Mouse (Mus musculus) neural tube, embryonic 12.5 days (tissue): ENCODE results near the gene Csnk1d. TPM values are rescaled to one million over a fixed set of nuclear protein-coding genes. Genes with fewer than 3 reads are reported as not detected.

Experiments
- ATAC-seq: fragments of 200-750 bp; cut with Nextera tagmentation; 2 replicates; pipeline ENCODE4 v1.8.0; 2017; ENCODE audit warnings: low read depth, mild to moderate bottlenecking, moderate TSS enrichment, moderate library complexity; ENCODE audit not compliant: low FRiP score
- H3K27ac ChIP-seq: fragments of 300-500 bp; sonication (generic); 2 replicates; pipeline ENCODE4 v1.5.1; 2016
- H3K27me3 ChIP-seq: fragments of 300-500 bp; sonication (generic); replicated peaks from 2 replicates; pipeline ENCODE4 v1.6.1; 2016; ENCODE audit warnings: mild to moderate bottlenecking
- H3K36me3 ChIP-seq: fragments of 300-500 bp; sonication (generic); 2 replicates; pipeline ENCODE4 v1.6.1; 2016; ENCODE audit warnings: mild to moderate bottlenecking
- H3K4me1 ChIP-seq: fragments of 300-500 bp; sonication (generic); 2 replicates; pipeline ENCODE4 v1.6.1; 2016
- H3K4me2 ChIP-seq: fragments of 300-500 bp; sonication (generic); replicated peaks from 2 replicates; pipeline ENCODE4 v1.6.1; 2016; ENCODE audit warnings: mild to moderate bottlenecking
- H3K4me3 ChIP-seq: fragments of 300-500 bp; sonication (generic); 2 replicates; pipeline ENCODE4 v1.5.1; 2016
- H3K9ac ChIP-seq: fragments of 300-500 bp; sonication (generic); 2 replicates; pipeline ENCODE4 v1.6.1; 2016; ENCODE audit warnings: mild to moderate bottlenecking
- H3K9me3 ChIP-seq: fragments of 300-500 bp; sonication (generic); 2 replicates; pipeline ENCODE4 v1.6.1; 2016; ENCODE audit warnings: mild to moderate bottlenecking
- WGBS: fragments of 180-500 bp; shearing (Covaris S2); methylation state at CpG from one replicate; pipeline ENCODE4 v1.1.7; 2016; 5-methylcytosine and 5-hydroxymethylcytosine counted together
- polyA plus RNA-seq: library from polyadenylated mRNA; unstranded; fragments of >200 nt; fragmentation: Nextera tagmentation; extraction: Ambion mirVana; gene quantifications from 2 replicates; pipeline ENCODE4 v1.2.1, GENCODE M21; 2016

Gene Csnk1d
- polyA plus RNA-seq, 1 experiment from 2014 or later: 157 TPM

- no peaks in the 10 kb centered on the region for H3K36me3 ChIP-seq
- no peak overlapping the region for H3K4me3 ChIP-seq
- ATAC-seq: no peak
- H3K4me2 ChIP-seq: no peak overlapping the region
- 74% methylated on average over 6 of the region's 6 CpGs for WGBS
- H3K27ac ChIP-seq: no peak overlapping the region
- H3K9ac ChIP-seq: no peak overlapping the region
- no peaks in the 10 kb centered on the region for H3K9me3 ChIP-seq
- H3K4me1 ChIP-seq: no peaks in the 10 kb centered on the region
- no peaks in the 10 kb centered on the region for H3K27me3 ChIP-seq
These were observed 15.1 kb upstream of the Csnk1d start for GRCm38 (mm10) chr11:121006184-121006583.

- Histone ChIP-seq H3K4me2 (no peak overlapping the region), H3K36me3 (no peaks in the 10 kb centered on the region), H3K4me1 (no peaks in the 10 kb centered on the region), H3K27ac (no peak overlapping the region), H3K9ac (no peak overlapping the region), H3K4me3 (no peak overlapping the region), H3K27me3 (no peaks in the 10 kb centered on the region), H3K9me3 (no peaks in the 10 kb centered on the region)
- WGBS: 63% methylated on average over 5 of the region's 5 CpGs
- ATAC-seq: no peak
These were observed 13.2 kb upstream of the Csnk1d start for GRCm38 (mm10) chr11:121004281-121004680.

GRCm38 (mm10) chr11:121001966-121002365 is 10.8 kb upstream of the Csnk1d start:
- no peak overlapping the region for H3K9ac ChIP-seq
- no peak overlapping the region for H3K4me3 ChIP-seq
- no peaks in the 10 kb centered on the region for H3K27me3 ChIP-seq
- ATAC-seq: no peak
- no peaks in the 10 kb centered on the region for H3K9me3 ChIP-seq
- H3K36me3 ChIP-seq: no peaks in the 10 kb centered on the region
- no peaks in the 10 kb centered on the region for H3K4me1 ChIP-seq
- 70% methylated on average over 4 of the region's 4 CpGs for WGBS
- no peak overlapping the region for H3K27ac ChIP-seq
- H3K4me2 ChIP-seq: no peak overlapping the region

- H3K9me3 ChIP-seq: no peaks in the 10 kb centered on the region
- WGBS: 76% methylated on average over 6 of the region's 6 CpGs
- H3K4me1 ChIP-seq: peaks cover 11% of the 10 kb centered on the region
- no peak overlapping the region for H3K4me2 ChIP-seq
- no peak for ATAC-seq
- H3K4me3 ChIP-seq: no peak overlapping the region
- no peaks in the 10 kb centered on the region for H3K27me3 ChIP-seq
- no peaks in the 10 kb centered on the region for H3K36me3 ChIP-seq
- no peak overlapping the region for H3K27ac ChIP-seq
- H3K9ac ChIP-seq: no peak overlapping the region
These were observed 3.6 kb upstream of the Csnk1d start for GRCm38 (mm10) chr11:120994741-120995140.

GRCm38 (mm10) chr11:120993586-120993985 is 2.5 kb upstream of the Csnk1d start:
- H3K27me3 ChIP-seq: no peaks in the 10 kb centered on the region
- H3K36me3 ChIP-seq: no peaks in the 10 kb centered on the region
- H3K4me2 ChIP-seq: no peak overlapping the region
- no peaks in the 10 kb centered on the region for H3K9me3 ChIP-seq
- no peak overlapping the region for H3K9ac ChIP-seq
- H3K4me1 ChIP-seq: peaks cover 23% of the 10 kb centered on the region
- 79% methylated on average over 5 of the region's 5 CpGs for WGBS
- ATAC-seq: no peak
- no peak overlapping the region for H3K4me3 ChIP-seq
- H3K27ac ChIP-seq: no peak overlapping the region

- 94% methylated on average over 3 of the region's 3 CpGs for WGBS
- Histone ChIP-seq H3K4me2 (no peak overlapping the region), H3K9ac (no peak overlapping the region), H3K27ac (no peak overlapping the region), H3K4me1 (peaks cover 28% of the 10 kb centered on the region), H3K9me3 (no peaks in the 10 kb centered on the region), H3K4me3 (no peak overlapping the region), H3K27me3 (no peaks in the 10 kb centered on the region), H3K36me3 (no peaks in the 10 kb centered on the region)
- no peak for ATAC-seq
These were observed 1.9 kb upstream of the Csnk1d start for GRCm38 (mm10) chr11:120993080-120993479.

DNA sequence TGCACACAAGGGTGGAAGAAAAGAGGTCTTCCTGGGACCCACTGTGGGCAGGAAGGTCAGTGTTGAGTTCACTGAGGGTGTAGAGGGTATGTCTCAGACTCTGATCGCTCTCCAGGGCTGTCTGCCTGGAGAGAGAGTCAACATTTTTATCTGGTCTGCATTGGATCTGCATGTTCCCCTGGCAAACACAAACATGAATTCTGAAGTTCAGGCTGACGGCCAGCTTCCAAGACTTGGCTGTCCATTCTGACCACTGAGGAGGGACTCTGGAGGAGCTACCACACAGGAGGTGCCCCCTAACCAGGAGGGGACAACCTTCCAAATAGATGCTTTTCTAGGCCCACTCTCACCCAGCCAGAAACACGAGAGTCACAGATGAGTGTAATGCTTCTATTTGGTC is 661 bp upstream of the Csnk1d start:
- peak overlapping the region; percentile 67 for H3K27ac ChIP-seq

GRCm38 (mm10) chr11:120990126-120990781 is 876 bp downstream of the Csnk1d start:
- 0% methylated on average over 27 of the region's 35 CpGs for WGBS
- Histone ChIP-seq H3K4me1 (peaks cover 32% of the 10 kb centered on the region), H3K36me3 (peaks cover 16% of the 10 kb centered on the region; the same call in 1 of the 2 replicates)

More for the DNA sequence above, 661 bp upstream of the Csnk1d start:
- WGBS: 81% methylated on average over 3 of the region's 3 CpGs
- Histone ChIP-seq H3K4me2 (peak overlapping the region; percentile 88), H3K9ac (peak overlapping the region; percentile 43), H3K4me3 (peak overlapping the region; percentile 100), H3K9me3 (no peaks in the 10 kb centered on the region), H3K36me3 (peaks cover 3% of the 10 kb centered on the region; the same call in 1 of the 2 replicates), H3K4me1 (peaks cover 32% of the 10 kb centered on the region), H3K27me3 (no peaks in the 10 kb centered on the region)
- no peak for ATAC-seq

GRCm38 (mm10) chr11:120989523-120989922 is 1.6 kb downstream of the Csnk1d start:
- Histone ChIP-seq H3K4me2 (peak overlapping the region; percentile 88), H3K27ac (no peak overlapping the region), H3K4me3 (peak overlapping the region; percentile 100), H3K4me1 (peaks cover 32% of the 10 kb centered on the region), H3K9me3 (no peaks in the 10 kb centered on the region), H3K9ac (peak overlapping the region; percentile 100), H3K36me3 (peaks cover 22% of the 10 kb centered on the region; the same call in 1 of the 2 replicates), H3K27me3 (no peaks in the 10 kb centered on the region)
- no peak for ATAC-seq
- WGBS: 36% methylated on average over 1 of the region's 1 CpGs

More at GRCm38 (mm10) chr11:120990126-120990781, 876 bp downstream of the Csnk1d start:
- no peaks in the 10 kb centered on the region for H3K9me3 ChIP-seq
- H3K27ac ChIP-seq: peak overlapping the region; percentile 87
- peak; percentile 52; the same call in 1 of the 2 replicates for ATAC-seq
- peak overlapping the region; percentile 100 for H3K9ac ChIP-seq
- no peaks in the 10 kb centered on the region for H3K27me3 ChIP-seq
- H3K4me2 ChIP-seq: peak overlapping the region; percentile 88
- H3K4me3 ChIP-seq: peak overlapping the region; percentile 100

DNA sequence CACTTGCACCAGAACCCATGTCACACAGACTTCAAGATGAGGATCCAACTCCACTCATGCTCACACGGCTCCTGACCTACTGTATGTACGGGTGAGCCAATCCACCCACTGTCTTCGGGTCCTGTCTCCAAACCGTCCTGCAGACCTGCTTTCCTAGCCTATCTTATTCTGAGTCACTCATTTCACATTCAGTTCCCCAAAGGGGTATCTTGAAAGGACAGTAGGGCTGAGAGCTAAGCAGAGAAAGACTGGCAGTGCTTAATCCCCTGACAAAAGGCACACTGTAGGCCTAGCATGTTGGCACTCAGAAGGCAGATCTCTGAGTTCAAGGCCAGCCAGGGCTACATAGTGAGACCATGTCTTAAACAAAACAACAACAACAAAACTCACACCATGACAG is 2.7 kb downstream of the Csnk1d start:
- Histone ChIP-seq H3K27ac (no peak overlapping the region), H3K27me3 (no peaks in the 10 kb centered on the region), H3K9me3 (no peaks in the 10 kb centered on the region), H3K4me3 (no peak overlapping the region), H3K9ac (no peak overlapping the region), H3K4me1 (peaks cover 32% of the 10 kb centered on the region), H3K4me2 (peak overlapping the region; percentile 88), H3K36me3 (peaks cover 32% of the 10 kb centered on the region)
- 96% methylated on average over 4 of the region's 4 CpGs for WGBS
- ATAC-seq: no peak

DNA sequence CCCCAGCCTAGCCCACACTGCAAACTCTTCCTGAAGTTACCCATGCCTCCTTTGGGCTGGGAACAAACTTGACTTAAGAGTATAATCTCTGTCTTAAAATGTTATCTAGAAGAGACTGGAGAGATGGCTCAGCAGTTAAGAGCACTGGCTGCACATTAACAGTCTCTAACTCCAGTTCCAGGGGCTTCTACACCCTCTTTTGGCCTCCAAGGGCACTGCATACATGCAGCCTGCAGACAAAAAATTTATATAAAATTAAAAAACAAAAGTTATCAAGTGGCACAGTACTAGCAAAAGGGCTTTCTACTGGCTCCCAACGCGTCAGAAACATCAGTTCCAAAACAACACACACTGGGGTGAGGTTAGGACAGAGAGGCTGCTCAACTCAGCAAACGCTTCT is 3.5 kb downstream of the Csnk1d start:
- 94% methylated on average over 3 of the region's 3 CpGs for WGBS
- no peak overlapping the region for H3K27ac ChIP-seq
- no peaks in the 10 kb centered on the region for H3K27me3 ChIP-seq
- no peak for ATAC-seq
- H3K4me2 ChIP-seq: no peak overlapping the region
- peaks cover 40% of the 10 kb centered on the region for H3K36me3 ChIP-seq
- no peak overlapping the region for H3K4me3 ChIP-seq
- peaks cover 32% of the 10 kb centered on the region for H3K4me1 ChIP-seq
- H3K9me3 ChIP-seq: no peaks in the 10 kb centered on the region
- H3K9ac ChIP-seq: peak overlapping the region; percentile 5; the same call in 1 of the 2 replicates

GRCm38 (mm10) chr11:120984448-120985330 is 6.4 kb downstream of the Csnk1d start:
- Histone ChIP-seq H3K36me3 (peaks cover 63% of the 10 kb centered on the region), H3K4me3 (no peak overlapping the region), H3K27me3 (no peaks in the 10 kb centered on the region), H3K9ac (no peak overlapping the region), H3K27ac (no peak overlapping the region), H3K9me3 (no peaks in the 10 kb centered on the region), H3K4me2 (no peak overlapping the region), H3K4me1 (peaks cover 20% of the 10 kb centered on the region)
- WGBS: 85% methylated on average over 4 of the region's 4 CpGs
- no peak for ATAC-seq
